Mouse (Mus musculus) small intestine, adult 2 months (tissue): Measurements from ENCODE around the gene Arl3. TPM values are rescaled to one million over a fixed set of nuclear protein-coding genes. Genes with fewer than 3 reads are reported as not detected.

Experiments used
- H3K27ac ChIP-seq: fragments of 200-500 bp; 2 replicates; pipeline ENCODE4 v1.5.1; 2012; ENCODE audit warnings: low read depth, low read length, control low read depth, inconsistent platforms; ENCODE audit not compliant: insufficient read depth
- H3K27me3 ChIP-seq: fragments of 200-500 bp; 2 replicates; pipeline ENCODE4 v1.6.1; 2012; ENCODE audit warnings: mild to moderate bottlenecking, moderate library complexity, low read length, inconsistent platforms; ENCODE audit not compliant: control insufficient read depth, insufficient read depth
- H3K36me3 ChIP-seq: fragments of 200-500 bp; 2 replicates; pipeline ENCODE4 v1.6.1; 2012; ENCODE audit warnings: mild to moderate bottlenecking, low read length, control low read depth, inconsistent platforms; ENCODE audit not compliant: control insufficient read depth, insufficient read depth
- H3K4me1 ChIP-seq: fragments of 200-500 bp; 2 replicates; pipeline ENCODE4 v1.6.1; 2012; ENCODE audit warnings: low read length, inconsistent platforms, mixed read lengths; ENCODE audit not compliant: control insufficient read depth, insufficient read depth, insufficient read length
- H3K4me3 ChIP-seq: fragments of 200-500 bp; 2 replicates; pipeline ENCODE4 v1.5.1; 2012; ENCODE audit warnings: low read depth, mild to moderate bottlenecking, control low read depth, inconsistent platforms, low read length, moderate library complexity
- CTCF ChIP-seq: fragments of 200-500 bp; IDR thresholded peaks from 2 replicates; pipeline ENCODE4 v1.5.1; 2012; ENCODE audit warnings: low read depth, mild to moderate bottlenecking, control low read depth, inconsistent platforms, low read length, moderate library complexity, mixed read lengths; ENCODE audit not compliant: insufficient replicate concordance, insufficient read length; ENCODE audit errors: extremely low read depth
- POLR2A ChIP-seq: fragments of 200-500 bp; IDR thresholded peaks from 2 replicates; pipeline ENCODE4 v1.6.1; 2012; ENCODE audit warnings: low read depth, mild to moderate bottlenecking, control low read depth, inconsistent platforms, low read length, moderate library complexity
- WGBS: fragments of 180-500 bp; shearing (Covaris S2); methylation state at CpG from one replicate; pipeline ENCODE4 v1.1.7; 2018; 5-methylcytosine and 5-hydroxymethylcytosine counted together
- polyA plus RNA-seq: library from polyadenylated mRNA; depleted of rRNA; stranded (reverse); fragments of >200 nt; gene quantifications from 2 replicates; pipeline ENCODE4 v1.2.3, GENCODE M21; 2012

Gene Arl3
- polyA plus RNA-seq, 1 experiment: 1.3 TPM

- no peaks in the 10 kb centered on the region for H3K4me1 ChIP-seq
- 88% methylated on average over 4 of the region's 4 CpGs for WGBS
- no peaks in the 10 kb centered on the region for H3K27me3 ChIP-seq
- no peak overlapping the region for H3K27ac ChIP-seq
- no peaks in the 10 kb centered on the region for H3K36me3 ChIP-seq
- TF ChIP-seq CTCF: no peak
- no peak for TF ChIP-seq POLR2A
- H3K4me3 ChIP-seq: no peak overlapping the region
These were observed 20.5 kb downstream of the Arl3 start for GRCm38 (mm10) chr19:46552496-46552895.

- TF ChIP-seq CTCF (no peak), POLR2A (no peak)
These were observed 22.6 kb downstream of the Arl3 start for GRCm38 (mm10) chr19:46550385-46550784.

GRCm38 (mm10) chr19:46548110-46548509 is 24.9 kb downstream of the Arl3 start:
- TF ChIP-seq CTCF (no peak), POLR2A (no peak)
- no peaks in the 10 kb centered on the region for H3K27me3 ChIP-seq
- no peaks in the 10 kb centered on the region for H3K4me1 ChIP-seq
- H3K27ac ChIP-seq: no peak overlapping the region
- H3K36me3 ChIP-seq: no peaks in the 10 kb centered on the region
- no peak overlapping the region for H3K4me3 ChIP-seq
- 87% methylated on average over 10 of the region's 10 CpGs for WGBS

More at GRCm38 (mm10) chr19:46550385-46550784, 22.6 kb downstream of the Arl3 start:
- WGBS: 96% methylated on average over 4 of the region's 4 CpGs
- Histone ChIP-seq H3K4me3 (no peak overlapping the region), H3K27ac (no peak overlapping the region), H3K4me1 (no peaks in the 10 kb centered on the region), H3K27me3 (no peaks in the 10 kb centered on the region), H3K36me3 (no peaks in the 10 kb centered on the region)

GRCm38 (mm10) chr19:46547565-46547964 is 25.4 kb downstream of the Arl3 start:
- no peak for TF ChIP-seq POLR2A
- TF ChIP-seq CTCF: no peak
- H3K36me3 ChIP-seq: no peaks in the 10 kb centered on the region
- WGBS: 92% methylated on average over 6 of the region's 6 CpGs
- H3K4me3 ChIP-seq: no peak overlapping the region
- no peaks in the 10 kb centered on the region for H3K4me1 ChIP-seq
- H3K27me3 ChIP-seq: no peaks in the 10 kb centered on the region
- no peak overlapping the region for H3K27ac ChIP-seq

GRCm38 (mm10) chr19:46542750-46543149 is 30.2 kb downstream of the Arl3 start:
- 62% methylated on average over 8 of the region's 8 CpGs for WGBS

GRCm38 (mm10) chr19:46538213-46538612 is 34.8 kb downstream of the Arl3 start:
- TF ChIP-seq CTCF: peak; percentile 26; the same call in 1 of the 2 replicates
- no peak for TF ChIP-seq POLR2A
- 83% methylated on average over 6 of the region's 6 CpGs for WGBS
- Histone ChIP-seq H3K36me3 (no peaks in the 10 kb centered on the region), H3K4me1 (peaks cover 16% of the 10 kb centered on the region), H3K27ac (no peak overlapping the region), H3K4me3 (no peak overlapping the region), H3K27me3 (no peaks in the 10 kb centered on the region)

More at GRCm38 (mm10) chr19:46542750-46543149, 30.2 kb downstream of the Arl3 start:
- TF ChIP-seq CTCF: no peak
- no peak for TF ChIP-seq POLR2A
- Histone ChIP-seq H3K27ac (no peak overlapping the region), H3K27me3 (no peaks in the 10 kb centered on the region), H3K36me3 (no peaks in the 10 kb centered on the region), H3K4me1 (no peaks in the 10 kb centered on the region), H3K4me3 (no peak overlapping the region)

GRCm38 (mm10) chr19:46537357-46537756 is 35.6 kb downstream of the Arl3 start:
- no peak overlapping the region for H3K27ac ChIP-seq
- H3K36me3 ChIP-seq: no peaks in the 10 kb centered on the region
- peaks cover 21% of the 10 kb centered on the region for H3K4me1 ChIP-seq
- no peaks in the 10 kb centered on the region for H3K27me3 ChIP-seq
- 97% methylated on average over 9 of the region's 9 CpGs for WGBS
- no peak for TF ChIP-seq CTCF
- no peak for TF ChIP-seq POLR2A
- no peak overlapping the region for H3K4me3 ChIP-seq

- Histone ChIP-seq H3K36me3 (no peaks in the 10 kb centered on the region), H3K4me3 (no peak overlapping the region), H3K27me3 (no peaks in the 10 kb centered on the region), H3K4me1 (peaks cover 26% of the 10 kb centered on the region), H3K27ac (peak overlapping the region; percentile 84)
- TF ChIP-seq CTCF: no peak
- TF ChIP-seq POLR2A: peak; percentile 15; the same call in 1 of the 2 replicates
- 49% methylated on average over 6 of the region's 6 CpGs for WGBS
These were observed 38.4 kb downstream of the Arl3 start for GRCm38 (mm10) chr19:46534542-46535098.
